Mouse (Mus musculus) MEL (cell line): Measurements from ENCODE around the gene Gm34302. TPM values are rescaled to one million over a fixed set of nuclear protein-coding genes. Genes with fewer than 3 reads are reported as not detected.

ENCODE experiments used
- DNase-seq: peaks from one replicate; pipeline ENCODE4 v3.0.0; 2011; ENCODE audit warnings: low read depth, low spot score
- H3K27ac ChIP-seq: 2 replicates; pipeline ENCODE4 v1.5.1; 2012; ENCODE audit warnings: low read depth, mild to moderate bottlenecking, control low read depth, low read length, moderate library complexity; ENCODE audit not compliant: control insufficient read depth
- H3K27me3 ChIP-seq, 2 experiments: fragments of 150-350 bp in 1 of 2; sonication (generic) in 1 of 2; 2 replicates each; pipeline ENCODE4 v1.6.1; 2012; ENCODE audit warnings: low read length in 2 of 2, mild to moderate bottlenecking in 2 of 2, improper control_type of control experiment in 1 of 2, moderate library complexity in 1 of 2; ENCODE audit not compliant: insufficient read depth in 2 of 2, control insufficient read depth in 1 of 2
- H3K36me3 ChIP-seq, 2 experiments: 2 replicates each; pipeline ENCODE4 v1.6.1; 2012 to 2014; ENCODE audit warnings: low read length in 2 of 2, improper control_type of control experiment in 1 of 2, inconsistent platforms in 1 of 2, mild to moderate bottlenecking in 1 of 2; ENCODE audit not compliant: insufficient read depth in 2 of 2, control insufficient read depth in 1 of 2
- H3K4me1 ChIP-seq, 2 experiments: fragments of 150-350 bp in 1 of 2; sonication (generic) in 1 of 2; 2 replicates each; pipeline ENCODE4 v1.6.1; 2012; ENCODE audit warnings: low read length in 2 of 2, improper control_type of control experiment in 1 of 2, mild to moderate bottlenecking in 1 of 2; ENCODE audit not compliant: insufficient read depth in 2 of 2, control insufficient read depth in 1 of 2
- H3K4me3 ChIP-seq, 2 experiments: fragments of 150-350 bp in 1 of 2; sonication (generic) in 1 of 2; 2 replicates each; pipeline ENCODE4 v1.5.1; 2012; ENCODE audit warnings: low read depth in 2 of 2, low read length in 2 of 2, mild to moderate bottlenecking in 2 of 2, moderate library complexity in 2 of 2, control low read depth in 1 of 2, improper control_type of control experiment in 1 of 2; ENCODE audit not compliant: control insufficient read depth in 1 of 2, insufficient read depth in 1 of 2
- H3K79me2 ChIP-seq: 2 replicates; pipeline ENCODE4 v1.6.1; 2012; ENCODE audit warnings: mild to moderate bottlenecking, low read length, moderate library complexity; ENCODE audit not compliant: control insufficient read depth, poor library complexity, insufficient read depth
- H3K9ac ChIP-seq: 2 replicates; pipeline ENCODE4 v1.6.1; 2012; ENCODE audit warnings: low read depth, mild to moderate bottlenecking, control low read depth, low read length, moderate library complexity; ENCODE audit not compliant: control insufficient read depth, poor library complexity, severe bottlenecking
- H3K9me3 ChIP-seq: fragments of 150-350 bp; sonication (generic); replicated peaks from 2 replicates; pipeline ENCODE4 v1.6.1; 2012; ENCODE audit warnings: mild to moderate bottlenecking, low read length, improper control_type of control experiment, moderate library complexity; ENCODE audit not compliant: insufficient read depth
- BHLHE40 ChIP-seq: IDR thresholded peaks from 2 replicates; pipeline ENCODE4 v1.6.1; 2012; ENCODE audit warnings: low read depth, mild to moderate bottlenecking, inconsistent platforms, low read length, improper control_type of control experiment, borderline replicate concordance
- CHD1 ChIP-seq: IDR thresholded peaks from 2 replicates; pipeline ENCODE4 v1.6.1; 2012; ENCODE audit warnings: low read depth, mild to moderate bottlenecking, inconsistent platforms, low read length, improper control_type of control experiment
- CHD2 ChIP-seq: IDR thresholded peaks from 2 replicates; pipeline ENCODE4 v1.6.1; 2011; ENCODE audit warnings: low read length, improper control_type of control experiment
- CTCF ChIP-seq, 3 experiments: IDR thresholded peaks in 2 of 3; conservative IDR thresholded peaks in 1 of 3; 2 replicates each; pipeline ENCODE4 v1.5.1; 2011 to 2012; ENCODE audit warnings: low read length in 3 of 3, low read depth in 2 of 3, mild to moderate bottlenecking in 2 of 3, improper control_type of control experiment in 1 of 3, inconsistent platforms in 1 of 3, mixed read lengths in 1 of 3, moderate library complexity in 1 of 3; ENCODE audit not compliant: control insufficient read depth in 1 of 3, insufficient read depth in 1 of 3, poor library complexity in 1 of 3, severe bottlenecking in 1 of 3
- E2F4 ChIP-seq: IDR thresholded peaks from 2 replicates; pipeline ENCODE4 v1.6.1; 2011; ENCODE audit warnings: low read depth, low read length, improper control_type of control experiment, borderline replicate concordance
- ETS1 ChIP-seq: IDR thresholded peaks from 2 replicates; pipeline ENCODE4 v1.6.1; 2012; ENCODE audit warnings: low read depth, mild to moderate bottlenecking, inconsistent platforms, low read length, improper control_type of control experiment, moderate library complexity
- GATA1 ChIP-seq: IDR thresholded peaks from 2 replicates; pipeline ENCODE4 v1.6.1; 2011; ENCODE audit warnings: low read depth, low read length, improper control_type of control experiment
- HCFC1 ChIP-seq: IDR thresholded peaks from 2 replicates; pipeline ENCODE4 v1.6.1; 2012; ENCODE audit warnings: low read depth, mild to moderate bottlenecking, inconsistent platforms, low read length, improper control_type of control experiment, moderate library complexity
- JUND ChIP-seq: IDR thresholded peaks from 2 replicates; pipeline ENCODE4 v1.6.1; 2011; ENCODE audit warnings: low read depth, mild to moderate bottlenecking, improper control_type of control experiment, low read length
- KAT2A ChIP-seq: conservative IDR thresholded peaks from 2 replicates; pipeline ENCODE4 v1.6.1; 2012; ENCODE audit warnings: low read depth, low read length, improper control_type of control experiment, inconsistent platforms
- MAFK ChIP-seq: IDR thresholded peaks from 2 replicates; pipeline ENCODE4 v1.6.1; 2011; ENCODE audit warnings: low read depth, mild to moderate bottlenecking, low read length, improper control_type of control experiment, borderline replicate concordance
- MAX ChIP-seq: IDR thresholded peaks from 2 replicates; pipeline ENCODE4 v1.6.1; 2011; ENCODE audit warnings: low read length, improper control_type of control experiment
- MEF2A ChIP-seq: IDR thresholded peaks from 2 replicates; pipeline ENCODE4 v1.6.1; 2014; ENCODE audit warnings: low read depth, mild to moderate bottlenecking, inconsistent platforms, low read length, improper control_type of control experiment; ENCODE audit not compliant: poor library complexity, insufficient replicate concordance, severe bottlenecking; ENCODE audit errors: extremely low read depth
- MXI1 ChIP-seq: IDR thresholded peaks from 2 replicates; pipeline ENCODE4 v1.6.1; 2011; ENCODE audit warnings: mild to moderate bottlenecking, low read depth, low read length, improper control_type of control experiment
- NELFE ChIP-seq: IDR thresholded peaks from 2 replicates; pipeline ENCODE4 v1.6.1; 2011; ENCODE audit warnings: low read depth, low read length, improper control_type of control experiment
- NRF1 ChIP-seq: IDR thresholded peaks from 2 replicates; pipeline ENCODE4 v1.6.1; 2014; ENCODE audit warnings: low read depth, mild to moderate bottlenecking, inconsistent platforms, low read length, improper control_type of control experiment, moderate library complexity; ENCODE audit not compliant: poor library complexity, insufficient read depth, severe bottlenecking
- POLR2A ChIP-seq, 2 experiments: IDR thresholded peaks; 2 replicates each; pipeline ENCODE4 v1.6.1; 2011 to 2012; ENCODE audit warnings: low read length in 2 of 2, mild to moderate bottlenecking in 2 of 2, control low read depth in 1 of 2, improper control_type of control experiment in 1 of 2, low read depth in 1 of 2, moderate library complexity in 1 of 2; ENCODE audit not compliant: control insufficient read depth in 1 of 2, insufficient read depth in 1 of 2, poor library complexity in 1 of 2
- POLR2AphosphoS2 ChIP-seq: IDR thresholded peaks from 2 replicates; pipeline ENCODE4 v1.6.1; 2011; ENCODE audit warnings: low read length, improper control_type of control experiment
- POLR2AphosphoS5 ChIP-seq: IDR thresholded peaks from 2 replicates; pipeline ENCODE4 v1.6.1; 2012; ENCODE audit warnings: low read depth, borderline replicate concordance, mild to moderate bottlenecking, inconsistent platforms, low read length, moderate library complexity, mixed read lengths
- RAD21 ChIP-seq: IDR thresholded peaks from 2 replicates; pipeline ENCODE4 v1.6.1; 2011; ENCODE audit warnings: mild to moderate bottlenecking, low read depth, low read length, improper control_type of control experiment
- SIN3A ChIP-seq: IDR thresholded peaks from 2 replicates; pipeline ENCODE4 v1.6.1; 2012; ENCODE audit warnings: low read length, improper control_type of control experiment, inconsistent platforms
- TAL1 ChIP-seq: IDR thresholded peaks from 2 replicates; pipeline ENCODE4 v1.6.1; 2012; ENCODE audit warnings: mild to moderate bottlenecking, inconsistent platforms, low read length, moderate library complexity, mixed read lengths
- UBTF ChIP-seq: IDR thresholded peaks from 2 replicates; pipeline ENCODE4 v1.6.1; 2012; ENCODE audit warnings: low read depth, mild to moderate bottlenecking, inconsistent platforms, low read length, improper control_type of control experiment, moderate library complexity, borderline replicate concordance; ENCODE audit not compliant: insufficient read depth
- USF2 ChIP-seq, 2 experiments: IDR thresholded peaks; 2 replicates each; pipeline ENCODE4 v1.6.1; 2011 to 2012; ENCODE audit warnings: improper control_type of control experiment in 2 of 2, low read length in 2 of 2, borderline replicate concordance in 1 of 2, inconsistent platforms in 1 of 2, low read depth in 1 of 2, mild to moderate bottlenecking in 1 of 2; ENCODE audit not compliant: insufficient read depth in 1 of 2
- ZC3H11A ChIP-seq: IDR thresholded peaks from 2 replicates; pipeline ENCODE4 v1.6.1; 2012; ENCODE audit warnings: low read depth, mild to moderate bottlenecking, inconsistent platforms, low read length, improper control_type of control experiment
- ZMIZ1 ChIP-seq: IDR thresholded peaks from 2 replicates; pipeline ENCODE4 v1.6.1; 2012; ENCODE audit warnings: low read depth, mild to moderate bottlenecking, inconsistent platforms, low read length, improper control_type of control experiment, moderate library complexity
- ZNF384 ChIP-seq: IDR thresholded peaks from 2 replicates; pipeline ENCODE4 v1.6.1; 2012; ENCODE audit warnings: low read depth, mild to moderate bottlenecking, inconsistent platforms, low read length, improper control_type of control experiment
- polyA plus RNA-seq, 2 experiments: library from polyadenylated mRNA; stranded (reverse) in 1 of 2; unstranded in 1 of 2; fragments of >175 nt in 1 of 2; fragments of >200 nt in 1 of 2; gene quantifications; 2 replicates each; pipeline versions ENCODE4 v1.2.1 to v1.2.4; 2012; ENCODE audit warnings: low replicate concordance in 2 of 2, low read depth in 1 of 2; ENCODE audit not compliant: insufficient read length in 2 of 2, insufficient read depth in 1 of 2, missing spikeins in 1 of 2
- total RNA-seq: library from RNA; depleted of rRNA; stranded (reverse); fragments of 300-350 nt; gene quantifications from 2 replicates; pipeline ENCODE4 v1.2.3, GENCODE M21; 2012; rRNA removed

Gm34302 gene
- not detected in 2 replicates for total RNA-seq
- polyA plus RNA-seq: not detected

DNA sequence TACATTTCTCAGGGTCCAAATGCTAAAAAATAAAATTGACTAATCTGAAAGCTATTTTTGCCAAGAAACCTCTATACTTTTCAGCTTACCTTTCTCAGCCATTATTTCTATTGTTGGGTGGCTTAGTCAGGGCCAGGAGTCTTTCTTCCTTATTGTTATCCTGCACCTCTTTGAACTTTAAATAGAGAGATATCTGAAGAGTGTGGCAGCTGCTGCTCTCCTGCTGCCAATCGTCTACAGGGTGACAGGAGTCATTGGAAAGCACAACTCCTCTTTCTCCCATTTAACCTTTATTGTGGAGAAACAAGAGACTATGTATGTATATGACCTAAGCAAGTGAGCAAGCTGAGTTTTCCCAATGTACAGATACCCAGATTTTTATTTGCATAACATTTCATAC lies at the start of gene Gm34302:
Gene Gm34302, minus strand, starts transcription at position 154 of the 400 bp plus-strand sequence.
- Histone ChIP-seq H3K9me3 (no peaks in the 10 kb centered on the region), H3K27ac (no peak within 1 kb of the TSS), H3K4me1 (no peaks in the 10 kb centered on the region), H3K27me3 (no peaks in the 10 kb centered on the region), H3K9ac (no peak within 1 kb of the TSS), H3K79me2 (no peaks in the 10 kb centered on the region), H3K36me3 (no peaks in the 10 kb centered on the region), H3K4me3 (no peak within 1 kb of the TSS)
- TF ChIP-seq RAD21 (no peak), GATA1 (no peak), ZMIZ1 (no peak), MXI1 (no peak), NELFE (no peak), ETS1 (no peak), BHLHE40 (no peak), E2F4 (no peak), TAL1 (no peak), CHD1 (no peak), MEF2A (no peak), ZC3H11A (no peak), NRF1 (no peak), ZNF384 (no peak), POLR2A (IDR thresholded peaks at IDR 0.05; ENCODE audit: control insufficient read depth in 1 of 2, insufficient read depth in 1 of 2, low read depth in 1 of 2, low read length in 2 of 2, poor library complexity in 1 of 2) (no peak), KAT2A (no peak), CTCF (IDR thresholded peaks at IDR 0.05 in 2 of 3, conservative IDR thresholded peaks at IDR 0.05 in 1 of 3; ENCODE audit: control insufficient read depth in 1 of 3, insufficient read depth in 1 of 3, low read depth in 2 of 3, low read length in 3 of 3, poor library complexity in 1 of 3, severe bottlenecking in 1 of 3) (no peak), SIN3A (no peak)
- no peak for DNase-seq

DNA sequence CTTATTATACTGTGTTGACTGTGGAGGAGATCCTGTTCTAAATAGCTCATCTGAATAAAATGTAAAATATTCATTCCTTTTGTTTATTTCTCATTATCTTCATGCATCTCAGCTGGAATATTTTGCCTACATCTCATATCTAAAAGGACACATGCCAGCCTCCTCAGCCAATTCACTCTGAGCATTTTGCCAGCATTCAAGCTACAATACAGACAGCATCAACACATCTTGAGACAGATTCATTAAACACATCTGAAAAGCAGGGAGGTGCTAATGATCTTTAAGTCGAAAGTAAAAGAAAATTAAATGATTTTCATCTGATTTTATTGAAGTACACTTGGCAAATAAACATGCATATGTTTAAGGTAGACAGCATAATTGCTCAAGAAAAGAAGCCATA lies 48.2 kb upstream of the Gm34302 start:
- Histone ChIP-seq H3K27ac (no peak overlapping the region), H3K27me3 (no peaks in the 10 kb centered on the region), H3K9me3 (no peaks in the 10 kb centered on the region), H3K4me1 (no peaks in the 10 kb centered on the region), H3K4me3 (no peak overlapping the region), H3K79me2 (no peaks in the 10 kb centered on the region), H3K9ac (no peak overlapping the region), H3K36me3 (no peaks in the 10 kb centered on the region)
- no peak for DNase-seq
- no peak for TF ChIP-seq BHLHE40
- TF ChIP-seq CHD1: no peak
- no peak for TF ChIP-seq MAFK
- no peak for TF ChIP-seq ZMIZ1
- no peak for TF ChIP-seq HCFC1
- no peak for TF ChIP-seq ZNF384
- TF ChIP-seq JUND: no peak
- TF ChIP-seq MXI1: no peak
- TF ChIP-seq POLR2AphosphoS5: no peak
- TF ChIP-seq MAX: no peak
- no peak for TF ChIP-seq NRF1
- no peak for TF ChIP-seq E2F4
- no peak for TF ChIP-seq USF2 (IDR thresholded peaks at IDR 0.05; ENCODE audit: borderline replicate concordance in 1 of 2, insufficient read depth in 1 of 2, low read depth in 1 of 2, low read length in 2 of 2)
- no peak for TF ChIP-seq UBTF
- no peak for TF ChIP-seq CHD2
- no peak for TF ChIP-seq POLR2AphosphoS2
- TF ChIP-seq ZC3H11A: no peak
- TF ChIP-seq SIN3A: no peak
